Mouse (Mus musculus): Measurements from ENCODE around the gene Ift81. TPM values are rescaled to one million over a fixed set of nuclear protein-coding genes. Genes with fewer than 3 reads are reported as not detected.

Gene Ift81
- polyA plus RNA-seq, 1 experiment from 2014 or later: 41.8 TPM

DNA sequence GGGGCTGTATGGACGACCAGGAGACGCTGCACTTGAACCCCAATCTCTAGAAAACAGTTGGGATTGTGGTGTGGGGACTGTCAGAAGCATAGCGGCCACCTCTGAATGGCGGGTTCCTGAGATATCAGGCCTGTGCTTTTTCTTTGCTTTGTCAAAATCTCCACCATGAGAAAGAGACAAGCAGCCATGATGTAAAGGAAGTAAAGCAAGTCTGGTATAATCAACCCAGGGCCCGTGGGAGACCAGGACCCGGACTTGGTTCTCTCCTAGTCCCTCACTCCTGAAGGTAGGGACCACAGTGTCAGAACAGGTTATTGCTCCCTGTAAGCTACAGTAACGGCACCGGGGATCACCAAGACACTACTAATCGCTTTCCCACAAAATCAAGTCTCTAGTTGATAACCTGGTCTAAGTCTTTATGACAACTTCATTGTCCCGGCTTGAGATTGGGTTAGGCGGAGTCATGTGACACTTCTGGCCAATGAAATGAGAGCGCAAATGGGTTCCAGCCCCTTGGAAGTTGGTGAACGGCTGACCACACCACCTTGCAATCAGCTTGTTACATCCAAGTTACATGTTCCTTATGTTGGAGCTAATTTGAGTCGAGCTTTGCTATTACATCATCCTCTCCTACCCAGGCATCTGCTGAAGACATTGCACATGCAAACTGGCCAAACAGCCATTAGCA is 11.4 kb upstream of the Ift81 start:
- Histone ChIP-seq H3K36me3 (no peaks in the 10 kb centered on the region), H3K9ac (replicated peaks) (no peak overlapping the region), H3K9me3 (no peaks in the 10 kb centered on the region), H3K27me3 (no peaks in the 10 kb centered on the region), H3K4me1 (replicated peaks) (peaks cover 15% of the 10 kb centered on the region), H3K27ac (no peak overlapping the region), H3K4me2 (no peak overlapping the region), H3K4me3 (replicated peaks) (no peak overlapping the region)
- WGBS: 87% methylated on average over 14 of the region's 14 CpGs
- ATAC-seq (ENCODE audit: insufficient number of reproducible peaks, insufficient read depth, low FRiP score, low TSS enrichment, low read depth): no peak

DNA sequence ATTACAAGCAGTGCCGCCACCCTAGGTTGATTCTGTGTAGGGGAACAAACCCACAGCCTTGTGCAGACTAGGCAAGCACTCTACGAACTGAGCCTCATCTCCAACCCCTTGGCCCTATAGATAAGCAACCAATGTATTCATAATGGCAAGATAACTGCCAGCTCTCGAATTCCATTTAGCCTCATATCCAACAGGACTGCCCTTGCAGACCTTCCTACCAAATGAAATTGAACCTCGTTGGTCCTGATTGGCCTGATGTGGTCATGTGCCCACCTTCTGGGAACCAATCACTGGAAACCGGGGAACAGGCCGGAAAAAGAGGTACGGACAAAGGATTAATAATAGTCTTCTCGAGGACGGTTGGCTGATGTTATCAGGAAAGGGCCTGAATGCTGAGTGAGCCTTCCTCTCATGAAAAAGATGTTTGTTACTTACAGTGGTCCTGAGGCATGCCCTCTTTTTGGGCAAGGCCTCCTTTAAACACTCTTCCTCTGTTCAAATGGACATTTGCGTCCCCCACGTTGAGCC is 10.7 kb upstream of the Ift81 start:
- Histone ChIP-seq H3K9me3 (no peaks in the 10 kb centered on the region), H3K36me3 (no peaks in the 10 kb centered on the region), H3K4me3 (replicated peaks) (no peak overlapping the region), H3K27me3 (no peaks in the 10 kb centered on the region), H3K4me1 (replicated peaks) (peaks cover 15% of the 10 kb centered on the region), H3K27ac (no peak overlapping the region), H3K4me2 (no peak overlapping the region), H3K9ac (replicated peaks) (no peak overlapping the region)
- 90% methylated on average over 11 of the region's 11 CpGs for WGBS
- ATAC-seq (ENCODE audit: insufficient number of reproducible peaks, insufficient read depth, low FRiP score, low TSS enrichment, low read depth): no peak

DNA sequence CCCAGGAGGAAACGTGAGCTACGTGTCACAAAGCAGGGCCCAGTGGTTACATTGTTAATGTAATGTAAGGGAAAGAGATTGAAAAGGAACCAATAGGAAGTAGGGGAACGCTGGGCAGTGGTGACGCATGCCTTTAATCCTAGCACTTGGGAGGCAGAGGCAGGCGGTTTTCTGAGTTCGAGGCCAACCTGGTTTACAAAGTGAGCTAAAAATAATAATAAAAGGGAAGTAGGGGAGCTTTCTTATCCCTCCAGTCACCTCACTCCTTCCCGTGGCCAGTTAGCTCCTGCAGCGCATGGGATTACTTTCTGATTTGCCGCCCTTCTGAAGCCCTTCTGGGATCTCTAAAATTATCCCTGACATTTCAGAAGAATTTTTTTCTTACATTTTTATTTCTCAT is 9.5 kb upstream of the Ift81 start:
- no peaks in the 10 kb centered on the region for H3K36me3 ChIP-seq
- H3K27ac ChIP-seq: no peak overlapping the region
- no peaks in the 10 kb centered on the region for H3K9me3 ChIP-seq
- H3K27me3 ChIP-seq: no peaks in the 10 kb centered on the region
- no peak overlapping the region for H3K9ac ChIP-seq (replicated peaks)
- H3K4me2 ChIP-seq: no peak overlapping the region
- no peak overlapping the region for H3K4me3 ChIP-seq (replicated peaks)
- peaks cover 15% of the 10 kb centered on the region for H3K4me1 ChIP-seq (replicated peaks)
- WGBS: 85% methylated on average over 9 of the region's 9 CpGs
- ATAC-seq (ENCODE audit: insufficient number of reproducible peaks, insufficient read depth, low FRiP score, low TSS enrichment, low read depth): no peak

DNA sequence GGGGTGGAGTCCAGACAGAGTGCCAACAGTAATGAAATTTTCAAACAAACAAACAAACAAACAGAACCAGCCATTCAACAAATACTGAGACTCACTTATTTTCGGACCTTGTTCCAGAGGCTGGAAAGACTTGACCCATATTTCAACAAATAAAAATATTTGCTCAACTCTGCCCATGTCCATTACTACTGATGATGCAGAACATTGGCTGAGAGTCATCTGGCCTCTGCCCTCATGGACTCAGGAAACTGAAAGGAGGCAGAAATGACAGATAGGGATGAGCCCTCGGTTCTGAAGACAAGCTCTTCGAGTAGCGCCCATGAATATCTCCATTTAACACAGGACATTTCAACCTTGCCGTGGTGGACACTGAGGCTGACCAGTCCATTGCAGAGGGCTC is 8.2 kb upstream of the Ift81 start:
- no peak overlapping the region for H3K4me2 ChIP-seq
- no peak overlapping the region for H3K4me3 ChIP-seq (replicated peaks)
- no peak for ATAC-seq (ENCODE audit: insufficient number of reproducible peaks, insufficient read depth, low FRiP score, low TSS enrichment, low read depth)
- H3K27me3 ChIP-seq: no peaks in the 10 kb centered on the region
- peaks cover 15% of the 10 kb centered on the region for H3K4me1 ChIP-seq (replicated peaks)
- 93% methylated on average over 5 of the region's 5 CpGs for WGBS
- H3K27ac ChIP-seq: peak overlapping the region; percentile 86; the same call in 1 of the 2 replicates
- no peaks in the 10 kb centered on the region for H3K9me3 ChIP-seq
- H3K36me3 ChIP-seq: no peaks in the 10 kb centered on the region
- no peak overlapping the region for H3K9ac ChIP-seq (replicated peaks)

DNA sequence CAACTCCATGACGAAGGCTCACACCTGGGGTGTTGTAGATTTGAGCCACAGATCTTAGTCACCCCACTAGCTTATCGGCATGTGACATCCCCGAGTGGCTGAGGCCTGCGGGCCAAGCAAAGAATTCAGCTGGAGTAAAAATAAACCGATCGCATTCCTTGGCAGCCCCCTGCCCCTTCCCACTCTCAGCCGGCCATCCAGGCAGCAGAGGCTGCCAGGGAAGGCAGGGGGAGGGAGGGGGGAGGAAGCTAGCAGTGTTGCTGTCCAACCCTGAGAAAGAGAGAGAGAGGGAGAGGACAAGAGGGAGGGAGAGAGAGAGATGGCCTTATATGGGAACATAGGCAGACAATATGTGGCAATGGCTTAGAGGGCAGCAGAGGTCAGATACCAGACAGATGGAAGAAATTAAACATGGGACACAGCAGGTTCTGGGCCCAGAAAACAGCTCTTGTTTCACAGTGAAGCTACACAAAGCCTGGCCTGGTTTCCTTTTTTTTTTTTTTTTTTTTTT is 7.1 kb upstream of the Ift81 start:
- H3K9ac ChIP-seq (replicated peaks): no peak overlapping the region; the same call in 1 of the 2 replicates
- ATAC-seq (ENCODE audit: insufficient number of reproducible peaks, insufficient read depth, low FRiP score, low TSS enrichment, low read depth): peak; percentile 70
- WGBS: 11% methylated on average over 7 of the region's 7 CpGs

DNA sequence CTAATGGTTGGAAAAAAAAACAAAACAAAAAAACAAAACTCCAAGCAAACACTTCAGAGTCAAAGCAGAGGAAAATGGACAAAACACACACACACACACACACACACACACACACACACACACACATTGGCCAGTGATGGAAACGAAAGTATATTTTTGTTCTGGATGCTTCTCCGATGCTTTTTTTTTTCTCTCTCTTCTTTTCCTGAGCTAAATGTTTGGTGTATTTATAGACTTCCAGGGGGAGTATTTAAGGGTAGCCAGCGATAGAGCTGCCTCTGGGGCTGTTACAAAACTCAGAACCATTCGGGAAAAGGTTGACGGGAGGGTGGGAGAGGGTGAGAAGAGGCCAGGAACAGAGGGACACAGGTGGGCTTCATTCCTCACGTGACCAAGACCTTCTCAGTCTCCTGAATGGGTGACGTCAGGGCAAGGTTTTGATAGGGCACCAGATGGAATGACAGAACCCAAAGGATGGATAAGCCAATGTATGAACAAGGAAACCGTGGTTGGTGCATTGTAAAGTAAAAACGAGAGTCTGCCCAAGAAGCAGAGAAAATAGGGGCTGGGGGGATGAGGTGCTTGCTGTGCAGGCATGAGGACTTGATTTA is 5.5 kb upstream of the Ift81 start:
- H3K9me3 ChIP-seq: no peaks in the 10 kb centered on the region
- 82% methylated on average over 9 of the region's 9 CpGs for WGBS
- no peak overlapping the region for H3K4me2 ChIP-seq
- H3K36me3 ChIP-seq: no peaks in the 10 kb centered on the region
- no peak overlapping the region for H3K27ac ChIP-seq
- no peak overlapping the region for H3K4me3 ChIP-seq (replicated peaks)
- no peak overlapping the region for H3K9ac ChIP-seq (replicated peaks)
- no peaks in the 10 kb centered on the region for H3K27me3 ChIP-seq
- peaks cover 15% of the 10 kb centered on the region for H3K4me1 ChIP-seq (replicated peaks)
- ATAC-seq (ENCODE audit: insufficient number of reproducible peaks, insufficient read depth, low FRiP score, low TSS enrichment, low read depth): no peak

More for the DNA sequence above, 7.1 kb upstream of the Ift81 start:
- no peak overlapping the region for H3K4me3 ChIP-seq (replicated peaks)
- H3K4me2 ChIP-seq: no peak overlapping the region
- peak overlapping the region; percentile 86 for H3K27ac ChIP-seq
- no peaks in the 10 kb centered on the region for H3K36me3 ChIP-seq
- H3K4me1 ChIP-seq (replicated peaks): peaks cover 15% of the 10 kb centered on the region
- no peaks in the 10 kb centered on the region for H3K27me3 ChIP-seq
- no peaks in the 10 kb centered on the region for H3K9me3 ChIP-seq

DNA sequence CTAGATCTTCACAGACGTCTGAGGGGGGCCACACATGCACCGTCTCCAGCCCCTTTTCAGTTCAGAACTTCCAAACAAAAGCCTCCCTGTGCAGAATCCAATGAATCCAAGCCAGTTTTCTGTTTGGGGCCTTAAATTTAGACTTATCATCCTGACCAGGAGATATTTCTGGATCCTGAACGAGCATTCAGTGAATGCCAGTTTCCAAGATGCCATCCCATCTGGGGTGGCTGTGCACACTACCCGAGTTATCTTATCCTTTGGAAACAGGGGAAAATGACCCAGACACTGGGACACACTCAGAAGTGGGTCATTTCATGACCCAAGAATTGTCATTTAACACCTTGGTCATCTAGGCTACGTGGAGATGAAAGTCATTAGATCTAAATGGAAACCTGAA is 3.4 kb upstream of the Ift81 start:
- Histone ChIP-seq H3K27me3 (no peaks in the 10 kb centered on the region), H3K9me3 (no peaks in the 10 kb centered on the region), H3K36me3 (no peaks in the 10 kb centered on the region), H3K9ac (replicated peaks) (no peak overlapping the region), H3K4me2 (no peak overlapping the region), H3K4me3 (replicated peaks) (no peak overlapping the region), H3K4me1 (replicated peaks) (peaks cover 18% of the 10 kb centered on the region), H3K27ac (no peak overlapping the region)
- no peak for ATAC-seq (ENCODE audit: insufficient number of reproducible peaks, insufficient read depth, low FRiP score, low TSS enrichment, low read depth)
- 70% methylated on average over 5 of the region's 5 CpGs for WGBS

DNA sequence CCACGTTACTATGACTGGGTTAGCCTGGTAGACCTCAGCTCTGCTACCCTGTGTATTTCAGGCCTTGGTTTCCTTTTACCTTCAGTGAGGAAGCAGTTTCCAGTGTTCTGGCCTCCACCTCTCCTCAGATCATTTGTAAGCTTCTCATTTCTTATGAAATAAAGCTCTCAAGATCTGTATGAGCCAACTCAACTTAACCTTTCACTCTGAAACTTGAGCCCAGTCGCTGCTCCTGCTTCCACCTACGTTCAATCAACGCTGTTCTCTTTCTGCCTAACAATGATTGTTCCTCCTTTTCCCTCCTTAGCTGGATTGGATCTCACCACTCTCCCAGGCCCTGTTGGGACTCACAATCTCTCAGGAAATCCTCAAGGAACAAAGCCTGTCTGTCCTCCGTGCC is 2.7 kb downstream of the Ift81 start:
- H3K4me2 ChIP-seq: no peak overlapping the region
- no peaks in the 10 kb centered on the region for H3K9me3 ChIP-seq
- peak overlapping the region; percentile 80 for H3K27ac ChIP-seq
- peaks cover 12% of the 10 kb centered on the region; the same call in 1 of the 2 replicates for H3K4me1 ChIP-seq (replicated peaks)
- H3K27me3 ChIP-seq: no peaks in the 10 kb centered on the region
- no peak for ATAC-seq (ENCODE audit: insufficient number of reproducible peaks, insufficient read depth, low FRiP score, low TSS enrichment, low read depth)
- no peak overlapping the region for H3K9ac ChIP-seq (replicated peaks)
- H3K36me3 ChIP-seq: peaks cover 26% of the 10 kb centered on the region; the same call in 1 of the 2 replicates
- no peak overlapping the region for H3K4me3 ChIP-seq (replicated peaks)
- 48% methylated on average over 5 of the region's 5 CpGs for WGBS

DNA sequence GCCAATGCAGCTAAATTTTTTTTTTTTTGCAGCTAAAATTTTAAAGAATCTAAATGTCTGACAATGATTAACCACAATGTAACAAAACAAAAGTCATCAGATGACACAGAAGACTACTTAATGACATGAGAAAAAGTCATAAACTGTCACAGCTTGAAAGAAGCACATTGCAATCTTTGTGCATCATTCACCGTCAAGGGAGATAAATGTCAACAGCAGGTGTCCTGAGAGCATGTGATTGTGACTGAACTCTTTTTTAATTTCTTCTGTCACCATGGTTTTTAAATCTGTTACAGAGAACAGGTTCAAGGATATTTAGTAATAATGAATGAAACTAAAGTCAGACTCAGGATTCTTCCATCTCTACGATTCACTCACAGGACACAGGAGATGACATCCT is 9.4 kb downstream of the Ift81 start:
- Histone ChIP-seq H3K36me3 (peaks cover 74% of the 10 kb centered on the region), H3K4me3 (replicated peaks) (no peak overlapping the region), H3K9ac (replicated peaks) (no peak overlapping the region), H3K9me3 (no peaks in the 10 kb centered on the region), H3K27ac (no peak overlapping the region), H3K27me3 (no peaks in the 10 kb centered on the region), H3K4me2 (no peak overlapping the region), H3K4me1 (replicated peaks) (no peaks in the 10 kb centered on the region)
- no peak for ATAC-seq (ENCODE audit: insufficient number of reproducible peaks, insufficient read depth, low FRiP score, low TSS enrichment, low read depth)
- 82% methylated on average over 2 of the region's 2 CpGs for WGBS

DNA sequence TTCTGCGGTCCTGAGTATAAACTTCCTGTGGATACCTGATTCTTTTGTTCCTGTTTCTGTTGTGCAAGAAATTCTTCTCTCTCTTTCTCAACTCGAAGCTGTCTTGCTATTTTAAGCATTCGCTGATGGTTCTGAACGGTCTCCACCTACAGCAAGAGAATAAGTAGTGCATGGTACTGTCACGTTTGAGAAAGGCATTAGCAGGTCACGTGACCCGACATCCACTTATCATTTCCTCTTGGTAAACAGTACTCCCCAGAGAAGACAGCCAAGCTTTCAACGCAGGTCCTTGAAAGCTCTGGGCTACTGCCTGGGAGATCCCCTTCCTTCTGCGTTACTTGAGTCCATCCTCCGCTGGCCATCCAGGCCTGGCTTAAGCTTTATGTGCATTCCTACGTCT is 12.1 kb downstream of the Ift81 start:
- no peak for ATAC-seq (ENCODE audit: insufficient number of reproducible peaks, insufficient read depth, low FRiP score, low TSS enrichment, low read depth)
- Histone ChIP-seq H3K9ac (replicated peaks) (no peak overlapping the region), H3K4me1 (replicated peaks) (no peaks in the 10 kb centered on the region), H3K4me3 (replicated peaks) (no peak overlapping the region), H3K36me3 (peaks cover 83% of the 10 kb centered on the region), H3K9me3 (no peaks in the 10 kb centered on the region), H3K4me2 (no peak overlapping the region), H3K27me3 (no peaks in the 10 kb centered on the region), H3K27ac (no peak overlapping the region)
- 86% methylated on average over 11 of the region's 11 CpGs for WGBS

DNA sequence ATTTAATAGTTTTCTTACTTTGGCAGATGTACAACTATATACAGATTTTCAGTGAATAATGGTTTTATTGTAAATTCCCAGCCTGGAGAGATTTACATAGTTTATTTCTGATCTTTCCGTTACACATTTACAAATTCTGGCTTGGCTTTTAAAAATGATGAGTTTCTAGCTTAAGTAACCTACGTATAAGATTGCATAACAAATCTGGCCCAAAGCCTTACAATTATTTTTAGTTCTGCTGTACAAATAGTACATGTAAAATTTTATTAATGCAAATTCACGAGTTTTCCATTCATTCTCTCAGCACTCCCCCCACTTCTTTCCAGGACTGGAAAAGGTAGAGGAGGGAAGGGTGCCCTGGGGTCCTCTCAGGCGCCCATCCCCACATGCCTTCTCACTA is 18.8 kb downstream of the Ift81 start:
- Histone ChIP-seq H3K36me3 (peaks cover 67% of the 10 kb centered on the region), H3K4me1 (replicated peaks) (no peaks in the 10 kb centered on the region), H3K9ac (replicated peaks) (no peak overlapping the region), H3K9me3 (no peaks in the 10 kb centered on the region), H3K4me2 (no peak overlapping the region), H3K4me3 (replicated peaks) (no peak overlapping the region), H3K27me3 (no peaks in the 10 kb centered on the region), H3K27ac (no peak overlapping the region)
- WGBS: 93% methylated on average over 4 of the region's 4 CpGs
- no peak for ATAC-seq (ENCODE audit: insufficient number of reproducible peaks, insufficient read depth, low FRiP score, low TSS enrichment, low read depth)

Measured in limb, embryonic 12.5 days (tissue).